Mouse (Mus musculus) limb, embryonic 14.5 days (tissue): ENCODE data around the gene Csf3. TPM values are rescaled to one million over a fixed set of nuclear protein-coding genes. Genes with fewer than 3 reads are reported as not detected.
"Not testable (repeated sequence)": the region's sequence is repeated elsewhere in the genome, so short reads cannot be mapped to it uniquely, and the experiment has no call there.

ENCODE experiments used
- ATAC-seq: fragments of 200-750 bp; cut with Nextera tagmentation; 2 replicates; pipeline ENCODE4 v1.8.0; 2017; ENCODE audit warnings: low read depth, moderate number of reproducible peaks, moderate TSS enrichment; ENCODE audit not compliant: low FRiP score
- DNase-seq: peaks from one replicate; pipeline ENCODE4 v3.0.0-alpha.2; 2015; ENCODE audit warnings: low spot score
- H3K27ac ChIP-seq: fragments of 300-500 bp; sonication (generic); replicated peaks from 2 replicates; pipeline ENCODE4 v1.5.1; 2014; ENCODE audit warnings: low read depth, mild to moderate bottlenecking, low read length, moderate library complexity, mixed read lengths
- H3K27me3 ChIP-seq: fragments of 300-500 bp; sonication (generic); 2 replicates; pipeline ENCODE4 v1.6.1; 2014; ENCODE audit warnings: low read length, mixed read lengths; ENCODE audit not compliant: control insufficient read depth, insufficient read depth
- H3K36me3 ChIP-seq: fragments of 300-500 bp; sonication (generic); 2 replicates; pipeline ENCODE4 v1.6.1; 2014; ENCODE audit warnings: mild to moderate bottlenecking, low read length, moderate library complexity, mixed read lengths; ENCODE audit not compliant: control insufficient read depth, insufficient read depth
- H3K4me1 ChIP-seq: fragments of 300-500 bp; sonication (generic); 2 replicates; pipeline ENCODE4 v1.6.1; 2014; ENCODE audit warnings: antibody characterized with exemption, low read length, mixed read lengths; ENCODE audit not compliant: control insufficient read depth, insufficient read depth
- H3K4me2 ChIP-seq: fragments of 300-500 bp; sonication (generic); replicated peaks from 2 replicates; pipeline ENCODE4 v1.6.1; 2014; ENCODE audit warnings: low read depth, mild to moderate bottlenecking, low read length, moderate library complexity; ENCODE audit not compliant: severe bottlenecking
- H3K4me3 ChIP-seq: fragments of 300-500 bp; sonication (generic); replicated peaks from 2 replicates; pipeline ENCODE4 v1.5.1; 2014; ENCODE audit warnings: low read length
- H3K9ac ChIP-seq: fragments of 300-500 bp; sonication (generic); 2 replicates; pipeline ENCODE4 v1.6.1; 2014; ENCODE audit warnings: mild to moderate bottlenecking, low read depth, low read length, moderate library complexity; ENCODE audit not compliant: severe bottlenecking
- H3K9me3 ChIP-seq: fragments of 300-500 bp; sonication (generic); 2 replicates; pipeline ENCODE4 v1.6.1; 2016; ENCODE audit warnings: low read length; ENCODE audit not compliant: control insufficient read depth
- POLR2A ChIP-seq: fragments of 200-500 bp; IDR thresholded peaks from 2 replicates; pipeline ENCODE4 v1.8.0; 2012; ENCODE audit warnings: inconsistent platforms, mild to moderate bottlenecking, moderate library complexity, borderline replicate concordance; ENCODE audit not compliant: insufficient read depth, insufficient read length; ENCODE audit errors: extremely low read depth
- WGBS: fragments of 180-500 bp; shearing (Covaris S2); extraction: QIAGEN DNeasy Blood & Tissue Kit; methylation state at CpG from one replicate; pipeline ENCODE4 v1.1.7; 2014; 5-methylcytosine and 5-hydroxymethylcytosine counted together
- polyA plus RNA-seq, 2 experiments: library from polyadenylated mRNA; depleted of rRNA in 1 of 2; stranded (reverse) in 1 of 2; unstranded in 1 of 2; fragments of >200 nt; fragmentation: Nextera tagmentation in 1 of 2; extraction: Ambion mirVana in 1 of 2; gene quantifications; 2 replicates each; pipeline versions ENCODE4 v1.2.1 to v1.2.3; 2012 to 2014

Gene Csf3
- polyA plus RNA-seq, 2 experiments = 0.11 TPM; not detected in 1

DNA sequence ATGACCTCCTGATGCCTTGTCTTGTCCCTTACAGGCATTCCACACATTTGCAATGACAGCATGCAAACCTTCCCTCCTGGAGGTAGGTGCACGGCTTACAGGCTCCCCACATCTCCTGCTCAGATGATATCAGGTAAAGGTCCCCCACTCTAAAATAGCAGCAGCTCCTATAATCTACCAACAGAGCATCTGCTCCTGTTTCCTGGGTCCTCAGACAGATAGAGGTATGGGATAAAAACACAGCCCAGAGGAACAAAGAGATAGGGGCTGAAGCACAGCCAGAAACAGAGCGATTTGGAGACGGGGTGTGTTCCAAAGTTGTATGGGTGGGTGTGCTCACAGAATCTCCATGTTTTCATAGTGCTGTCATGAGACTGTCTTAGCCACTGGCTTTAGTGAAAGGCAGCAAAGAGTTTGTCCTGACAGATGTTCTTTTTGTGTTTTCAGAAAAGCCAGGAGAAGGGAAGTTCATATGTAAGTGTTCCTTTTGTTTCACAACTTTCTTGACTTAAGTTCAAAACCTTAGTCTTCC lies 29.7 kb upstream of the Csf3 start:
- no peak overlapping the region for H3K27ac ChIP-seq
- ATAC-seq (no peak), DNase-seq (no peak)
- H3K4me3 ChIP-seq = no peak overlapping the region
- H3K27me3 ChIP-seq = 0 out of 2 replicates have a peak, but pooled peaks cover 14% of the 10 kb centered on the region
- H3K36me3 ChIP-seq = no peaks in the 10 kb centered on the region
- no peaks in the 10 kb centered on the region for H3K9me3 ChIP-seq
- H3K4me2 ChIP-seq = no peak overlapping the region
- H3K4me1 ChIP-seq = no peaks in the 10 kb centered on the region
- TF ChIP-seq POLR2A = no peak
- 66% methylated on average over 3 of the region's 3 CpGs for WGBS
- no peak overlapping the region for H3K9ac ChIP-seq

DNA sequence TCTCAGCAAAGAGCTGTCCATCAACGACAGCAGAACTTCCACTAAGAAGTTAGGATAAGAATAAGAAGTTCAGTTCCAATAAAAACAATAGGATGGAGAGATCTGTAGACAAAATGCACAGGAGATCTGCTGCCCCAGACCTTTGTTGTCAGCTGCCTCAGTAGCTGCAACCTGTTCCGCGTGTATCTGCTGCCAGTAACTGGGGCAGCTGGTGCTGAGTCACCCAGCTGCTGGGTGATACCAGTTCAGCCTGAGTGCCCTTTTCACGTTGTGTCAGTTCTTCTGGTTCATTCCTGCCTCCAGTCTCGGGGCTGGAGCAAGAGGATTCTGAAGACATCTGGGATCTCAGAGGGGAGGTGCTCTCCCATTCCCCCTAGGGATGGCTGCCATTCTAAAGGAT lies 29.2 kb upstream of the Csf3 start:
- WGBS = 58% methylated on average over 5 of the region's 5 CpGs
- H3K9me3 ChIP-seq = no peaks in the 10 kb centered on the region
- no peak overlapping the region for H3K9ac ChIP-seq
- no peaks in the 10 kb centered on the region for H3K36me3 ChIP-seq
- no peak overlapping the region for H3K4me3 ChIP-seq
- 0 out of 2 replicates have a peak, but pooled peaks cover 14% of the 10 kb centered on the region for H3K27me3 ChIP-seq
- H3K27ac ChIP-seq = no peak overlapping the region
- H3K4me1 ChIP-seq = no peaks in the 10 kb centered on the region
- DNase-seq (no peak), ATAC-seq (no peak)
- TF ChIP-seq POLR2A = no peak
- no peak overlapping the region for H3K4me2 ChIP-seq

GRCm38 (mm10) chr11:98672482-98672881 lies 28.6 kb upstream of the Csf3 start:
- Histone ChIP-seq H3K9me3 (no peaks in the 10 kb centered on the region), H3K27me3 (0 out of 2 replicates have a peak, but pooled peaks cover 10% of the 10 kb centered on the region), H3K36me3 (no peaks in the 10 kb centered on the region), H3K9ac (no peak overlapping the region), H3K27ac (no peak overlapping the region), H3K4me1 (no peaks in the 10 kb centered on the region), H3K4me2 (no peak overlapping the region), H3K4me3 (no peak overlapping the region)
- WGBS = 90% methylated on average over 5 of the region's 5 CpGs
- no peak for ATAC-seq
- no peak for DNase-seq
- TF ChIP-seq POLR2A = no peak

- ATAC-seq = not testable (repeated sequence)
- DNase-seq = peak; percentile 18
Observed at GRCm38 (mm10) chr11:98673136-98673535, 27.9 kb upstream of the Csf3 start.

DNA sequence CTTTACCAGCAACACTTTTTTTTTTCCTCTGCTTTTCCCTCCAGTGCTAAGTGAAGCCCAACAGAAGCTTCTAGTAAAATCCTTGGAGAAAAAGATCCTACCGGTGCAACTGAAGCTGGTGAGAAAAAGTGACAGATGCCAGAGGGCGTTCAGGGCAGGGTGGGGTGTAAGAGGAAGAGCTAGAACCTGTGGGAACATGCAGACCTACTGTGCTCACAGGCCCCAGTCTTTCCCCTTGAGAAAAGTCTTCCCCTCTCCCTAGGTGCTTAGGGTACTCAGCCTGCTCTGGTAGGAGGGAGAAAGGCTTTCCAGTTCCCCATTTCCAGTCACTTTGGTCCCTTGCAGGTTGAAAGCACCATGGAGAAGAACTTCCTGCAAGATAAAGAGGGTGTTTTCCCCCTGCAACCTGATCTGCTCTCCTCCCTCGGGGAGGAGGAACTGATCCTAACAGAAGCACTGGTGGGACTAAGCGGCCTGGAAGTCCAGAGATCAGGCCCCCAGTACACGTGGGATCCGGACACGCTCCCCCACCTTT lies 25.2 kb upstream of the Csf3 start:
- H3K4me2 ChIP-seq = no peak overlapping the region
- no peaks in the 10 kb centered on the region for H3K9me3 ChIP-seq
- no peak overlapping the region for H3K27ac ChIP-seq
- H3K4me1 ChIP-seq = no peaks in the 10 kb centered on the region
- no peak overlapping the region for H3K9ac ChIP-seq
- no peaks in the 10 kb centered on the region for H3K36me3 ChIP-seq
- no peaks in the 10 kb centered on the region for H3K27me3 ChIP-seq
- TF ChIP-seq POLR2A = no peak
- 41% methylated on average over 7 of the region's 7 CpGs for WGBS
- H3K4me3 ChIP-seq = no peak overlapping the region
- ATAC-seq = no peak
- DNase-seq = no peak

More at GRCm38 (mm10) chr11:98673136-98673535, 27.9 kb upstream of the Csf3 start:
- not testable (repeated sequence) for H3K9me3 ChIP-seq, H3K27me3 ChIP-seq, H3K27ac ChIP-seq, H3K36me3 ChIP-seq, H3K9ac ChIP-seq, H3K4me1 ChIP-seq, H3K4me3 ChIP-seq
- 0 out of 2 replicates have a peak overlapping the region, but pooled peaks have one; percentile 10 for H3K4me2 ChIP-seq
- 7% methylated on average over 6 of the region's 7 CpGs for WGBS

GRCm38 (mm10) chr11:98680023-98680422 lies 21.0 kb upstream of the Csf3 start:
- Histone ChIP-seq H3K9ac (no peak overlapping the region), H3K36me3 (no peaks in the 10 kb centered on the region), H3K27me3 (no peaks in the 10 kb centered on the region), H3K4me2 (no peak overlapping the region), H3K4me1 (peaks cover 8% of the 10 kb centered on the region), H3K4me3 (no peak overlapping the region), H3K9me3 (no peaks in the 10 kb centered on the region), H3K27ac (no peak overlapping the region)
- WGBS = 100% methylated on average over 1 of the region's 1 CpGs
- DNase-seq (no peak), ATAC-seq (no peak)
- TF ChIP-seq POLR2A = no peak

- WGBS = 81% methylated on average over 4 of the region's 4 CpGs
- H3K36me3 ChIP-seq, DNase-seq, H3K27me3 ChIP-seq, H3K4me3 ChIP-seq, H3K4me2 ChIP-seq, ATAC-seq, H3K4me1 ChIP-seq, H3K9ac ChIP-seq, H3K9me3 ChIP-seq, H3K27ac ChIP-seq: not testable (repeated sequence)
Observed at GRCm38 (mm10) chr11:98680595-98680994, 20.5 kb upstream of the Csf3 start.
